Mouse (Mus musculus) 3134 (cell line): ENCODE measurements around the gene Bpifb9b.
"Not testable (repeated sequence)": the region's sequence is repeated elsewhere in the genome, so short reads cannot be mapped to it uniquely, and the experiment has no call there.

ENCODE experiments used
- DNase-seq: peaks from one replicate; pipeline ENCODE4 v3.0.0-alpha.2; 2011; ENCODE audit warnings: low spot score; ENCODE audit not compliant: insufficient read length; ENCODE audit errors: extremely low read depth

Gene Bpifb9b

GRCm38 (mm10) chr2:154306927-154307326 is at the start of gene Bpifb9b:
Bpifb9b (plus strand) TSS chr2:154307227.
- DNase-seq = not testable (repeated sequence)

- not testable (repeated sequence) for DNase-seq
Measured at GRCm38 (mm10) chr2:154257554-154257953, 49.5 kb upstream of the Bpifb9b start, which contains the start of gene Bpifb9a. Bpifb9a (plus strand) TSS chr2:154257854.

- DNase-seq = not testable (repeated sequence)
Measured at GRCm38 (mm10) chr2:154264397-154264796, 42.6 kb upstream of the Bpifb9b start.

GRCm38 (mm10) chr2:154291866-154292265 is 15.2 kb upstream of the Bpifb9b start:
- not testable (repeated sequence) for DNase-seq

- no peak for DNase-seq
Measured at GRCm38 (mm10) chr2:154292833-154293232, 14.2 kb upstream of the Bpifb9b start.

- not testable (repeated sequence) for DNase-seq
Measured at GRCm38 (mm10) chr2:154294746-154295145, 12.3 kb upstream of the Bpifb9b start.

GRCm38 (mm10) chr2:154300496-154300895 is 6.5 kb upstream of the Bpifb9b start:
- peak; percentile 47 for DNase-seq

- DNase-seq = no peak
Measured at GRCm38 (mm10) chr2:154301763-154302162, 5.3 kb upstream of the Bpifb9b start.

- not testable (repeated sequence) for DNase-seq
Measured at GRCm38 (mm10) chr2:154304604-154305003, 2.4 kb upstream of the Bpifb9b start.

GRCm38 (mm10) chr2:154313771-154314170 is 6.7 kb downstream of the Bpifb9b start:
- not testable (repeated sequence) for DNase-seq

- no peak for DNase-seq
Measured at GRCm38 (mm10) chr2:154326852-154327251, 19.8 kb downstream of the Bpifb9b start.

GRCm38 (mm10) chr2:154335572-154335971 is 28.5 kb downstream of the Bpifb9b start:
- DNase-seq = no peak

- no peak for DNase-seq
Measured at GRCm38 (mm10) chr2:154338161-154338560, 31.1 kb downstream of the Bpifb9b start.

- DNase-seq = no peak
Measured at GRCm38 (mm10) chr2:154339356-154339755, 32.3 kb downstream of the Bpifb9b start.

- no peak for DNase-seq
Measured at GRCm38 (mm10) chr2:154348152-154348551, 41.1 kb downstream of the Bpifb9b start.

GRCm38 (mm10) chr2:154354000-154354425 is 47.0 kb downstream of the Bpifb9b start:
- DNase-seq = not testable (repeated sequence)

GRCm38 (mm10) chr2:154367510-154367909 is 60.5 kb downstream of the Bpifb9b start:
- no peak for DNase-seq
